Mouse (Mus musculus) embryonic fibroblast, embryonic 13.5 days (primary cell): ENCODE data around the gene Bcar3.

Experiments used
- CTCF ChIP-seq: IDR thresholded peaks from 2 replicates; pipeline ENCODE4 v1.5.1; 2011; ENCODE audit warnings: mild to moderate bottlenecking, control low read depth, low read length, moderate library complexity, borderline replicate concordance; ENCODE audit not compliant: insufficient read depth
- POLR2A ChIP-seq: IDR thresholded peaks from 2 replicates; pipeline ENCODE4 v1.6.1; 2011; ENCODE audit warnings: low read depth, mild to moderate bottlenecking, control low read depth, low read length, moderate library complexity

DNA sequence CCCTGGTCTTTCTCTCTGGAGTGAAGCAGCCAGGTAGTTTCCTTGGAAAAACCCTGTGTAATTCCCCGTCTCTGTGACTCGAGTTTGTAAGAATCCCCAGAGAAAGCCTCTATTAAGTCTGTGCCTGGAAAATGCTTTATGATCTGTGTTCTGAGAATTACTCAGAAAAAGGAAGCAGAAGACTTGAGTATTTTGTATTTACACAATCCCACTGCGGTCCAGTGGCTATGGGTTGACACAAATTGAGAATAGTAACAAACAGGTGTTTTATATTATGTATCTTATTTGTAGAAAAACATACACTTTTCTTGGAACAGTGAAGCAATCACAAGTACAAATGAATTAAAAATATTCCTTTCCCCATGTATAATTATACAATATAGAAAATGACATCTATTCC is 272.2 kb downstream of the Bcar3 start:
- TF ChIP-seq POLR2A (no peak), CTCF (no peak)
